Mouse (Mus musculus) left cerebral cortex, postnatal 36 days (tissue): ENCODE data around the gene Rassf7. TPM values are rescaled to one million over a fixed set of nuclear protein-coding genes. Genes with fewer than 3 reads are reported as not detected.

Source experiments
- DNase-seq, 2 experiments: peaks; one replicate each; pipeline ENCODE4 v3.0.0; 2021 to 2022; ENCODE audit warnings: low spot score in 2 of 2, mixed read lengths in 1 of 2
- intact Hi-C: fragments of 180-260 bp; cut with DNase I; formaldehyde crosslinking; loops from one replicate; pipeline ENCODE4 v1.15.1; 2025
- total RNA-seq, 2 experiments: library from RNA; stranded (reverse); gene quantifications; 2 replicates each; pipeline ENCODE4 v1.2.3; 2021

Gene Rassf7
- total RNA-seq, 2 experiments from 2014 or later: 0.70 to 1.3 TPM

DNA sequence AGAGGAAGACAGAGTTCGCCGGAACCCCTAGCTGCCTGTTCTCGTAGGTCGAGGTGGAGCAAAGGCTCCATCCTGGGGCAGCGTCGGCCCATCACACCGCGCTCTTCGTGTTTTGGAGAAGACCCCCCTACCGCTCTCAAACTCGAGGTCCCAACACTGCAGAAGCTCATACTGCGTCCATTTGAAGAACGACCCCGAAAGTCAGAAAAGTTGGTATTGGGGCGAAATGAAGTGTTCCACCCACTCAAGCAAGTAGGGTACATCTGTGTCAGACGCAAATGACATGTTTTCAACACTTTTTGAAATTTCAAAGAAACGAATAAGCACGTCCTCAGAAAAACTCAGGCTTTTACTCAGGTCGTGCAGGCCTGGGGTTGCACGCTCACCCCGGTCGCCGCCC lies 21.3 kb upstream of the Rassf7 start:
- intact Hi-C loops: no loop called here
- DNase-seq: peak in 1 of 2 experiments; percentile 25

DNA sequence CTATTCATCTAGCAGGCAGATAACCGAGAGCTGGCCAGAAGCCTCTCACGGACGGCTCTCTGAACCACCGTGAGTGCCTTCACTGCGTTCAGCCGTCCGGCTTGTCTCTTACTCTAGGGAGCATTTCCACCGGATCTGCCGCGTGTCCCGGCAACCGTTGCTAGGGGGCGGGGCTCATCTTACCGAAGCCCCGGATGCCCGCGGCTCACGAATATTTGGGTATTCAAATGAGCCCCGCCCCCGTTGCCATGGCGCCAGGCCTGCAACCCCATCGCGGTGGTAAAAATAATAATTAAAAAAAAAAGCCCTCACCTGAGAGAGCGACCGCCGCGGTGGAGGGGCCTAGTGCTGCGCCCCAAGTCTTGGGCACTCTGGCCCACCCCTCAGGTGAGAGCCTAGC lies 20.8 kb upstream of the Rassf7 start:
- peak; percentile 79 to 84 for DNase-seq
- intact Hi-C loops: no loop called here

DNA sequence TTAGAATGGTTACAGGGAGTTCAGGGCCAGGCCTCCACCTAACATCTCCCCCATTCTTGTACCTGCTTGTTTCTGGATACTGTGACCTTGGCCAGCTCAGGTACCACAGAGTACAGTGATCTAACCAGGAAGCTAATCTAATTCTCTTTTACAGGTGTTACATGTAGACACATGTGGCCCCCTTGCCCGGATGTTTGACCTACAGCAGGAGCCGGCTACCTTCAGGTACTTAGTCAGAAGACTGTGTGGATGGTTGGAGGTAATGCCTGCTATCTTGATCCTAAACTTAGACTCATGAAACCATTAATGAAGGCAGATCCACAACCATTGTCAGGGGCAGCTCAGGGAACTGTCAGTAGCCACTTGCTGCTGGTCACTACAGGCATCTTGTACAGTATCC lies 19.9 kb upstream of the Rassf7 start:
- intact Hi-C loops: no loop called here

DNA sequence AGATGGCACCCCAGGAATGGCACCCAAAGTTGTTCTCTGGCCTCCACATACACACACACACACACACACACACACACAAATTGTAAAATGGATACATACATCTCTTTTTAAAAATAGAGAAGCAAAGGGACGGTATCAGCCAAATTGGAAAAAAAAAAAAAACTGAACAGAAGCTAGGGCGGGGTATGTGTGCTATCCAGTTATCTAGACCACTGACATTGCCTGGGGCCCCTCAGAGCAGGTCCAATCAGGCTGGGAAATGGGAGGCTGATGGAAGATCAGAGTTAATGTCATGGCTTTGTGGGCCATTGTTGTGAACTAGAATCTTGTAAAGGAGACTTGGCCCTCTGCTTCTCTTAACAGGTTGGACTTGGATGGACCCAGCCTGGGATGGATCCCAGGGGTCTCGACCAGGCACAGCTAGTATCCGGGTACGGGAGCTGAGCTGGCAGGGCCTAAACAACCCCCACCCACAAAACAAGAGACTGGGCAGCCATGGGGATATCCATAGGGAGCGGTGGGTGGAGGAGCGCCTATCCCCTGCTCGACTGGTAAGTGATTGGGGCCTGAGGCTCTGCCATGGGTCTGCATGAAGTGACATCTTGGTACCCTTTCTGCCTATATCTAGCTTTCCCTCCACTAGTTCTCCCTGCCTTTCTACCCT lies 18.9 kb upstream of the Rassf7 start:
- no peak for DNase-seq
- intact Hi-C loops: no loop called here

More for the DNA sequence above, 19.9 kb upstream of the Rassf7 start:
- no peak for DNase-seq

DNA sequence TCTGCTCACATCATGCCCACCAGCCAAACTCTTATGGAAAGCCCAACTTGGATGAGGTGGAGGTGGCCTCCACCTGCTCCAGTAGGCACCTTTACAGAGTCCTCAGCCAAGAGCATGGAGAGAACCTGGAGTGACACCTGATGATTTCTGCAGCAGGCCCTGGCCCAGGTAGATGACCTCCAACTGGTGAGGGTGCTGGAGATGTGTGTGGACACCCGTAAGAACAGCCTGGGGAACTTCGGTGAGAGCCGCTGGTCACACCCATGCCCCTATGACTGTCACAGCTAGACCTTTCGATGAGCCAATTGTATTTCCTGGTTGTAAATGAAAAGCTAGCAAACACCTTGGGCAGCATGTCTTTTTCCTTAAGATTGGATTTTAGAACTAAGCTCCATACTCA lies 17.5 kb upstream of the Rassf7 start:
- intact Hi-C loops: no loop called here
- no peak for DNase-seq

DNA sequence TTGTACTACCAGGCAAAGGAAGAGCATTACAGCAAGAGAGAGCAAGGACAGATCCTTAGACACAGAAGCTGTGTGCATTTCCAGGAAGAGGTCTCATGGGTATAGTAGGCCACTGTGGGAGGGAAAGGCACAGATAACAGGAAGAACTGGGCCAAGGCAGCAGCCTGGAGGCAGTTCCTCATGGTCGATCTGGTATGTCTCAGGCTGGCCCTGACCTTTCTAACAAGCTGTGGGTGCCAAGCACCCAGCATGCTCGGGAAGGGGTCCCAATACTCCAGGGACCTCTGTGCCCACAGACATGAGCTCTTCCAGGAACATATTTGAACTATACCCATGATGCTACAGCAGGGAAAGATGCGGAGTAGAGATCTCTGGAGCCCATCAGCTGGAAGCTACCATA lies 11.1 kb upstream of the Rassf7 start:
- intact Hi-C loops: no loop called here
- no peak for DNase-seq

DNA sequence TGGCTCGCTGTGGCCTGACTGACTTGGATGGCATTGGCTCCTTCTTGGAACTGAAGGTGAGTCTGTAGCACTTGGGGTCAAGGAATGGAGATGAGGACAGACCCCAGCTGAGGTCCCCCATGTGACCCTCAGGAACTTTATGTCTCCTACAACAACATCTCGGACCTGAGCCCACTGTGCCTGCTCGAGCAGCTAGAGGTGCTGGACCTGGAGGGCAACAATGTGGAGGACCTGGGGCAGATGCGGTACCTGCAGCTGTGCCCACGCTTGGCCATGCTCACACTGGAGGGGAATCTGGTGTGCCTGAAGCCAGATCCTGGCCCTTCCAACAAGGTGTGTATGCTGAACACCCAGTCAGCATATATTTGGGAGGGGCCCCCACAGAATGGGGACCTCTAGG lies 10.2 kb upstream of the Rassf7 start:
- no peak for DNase-seq
- intact Hi-C loops: no loop called here

DNA sequence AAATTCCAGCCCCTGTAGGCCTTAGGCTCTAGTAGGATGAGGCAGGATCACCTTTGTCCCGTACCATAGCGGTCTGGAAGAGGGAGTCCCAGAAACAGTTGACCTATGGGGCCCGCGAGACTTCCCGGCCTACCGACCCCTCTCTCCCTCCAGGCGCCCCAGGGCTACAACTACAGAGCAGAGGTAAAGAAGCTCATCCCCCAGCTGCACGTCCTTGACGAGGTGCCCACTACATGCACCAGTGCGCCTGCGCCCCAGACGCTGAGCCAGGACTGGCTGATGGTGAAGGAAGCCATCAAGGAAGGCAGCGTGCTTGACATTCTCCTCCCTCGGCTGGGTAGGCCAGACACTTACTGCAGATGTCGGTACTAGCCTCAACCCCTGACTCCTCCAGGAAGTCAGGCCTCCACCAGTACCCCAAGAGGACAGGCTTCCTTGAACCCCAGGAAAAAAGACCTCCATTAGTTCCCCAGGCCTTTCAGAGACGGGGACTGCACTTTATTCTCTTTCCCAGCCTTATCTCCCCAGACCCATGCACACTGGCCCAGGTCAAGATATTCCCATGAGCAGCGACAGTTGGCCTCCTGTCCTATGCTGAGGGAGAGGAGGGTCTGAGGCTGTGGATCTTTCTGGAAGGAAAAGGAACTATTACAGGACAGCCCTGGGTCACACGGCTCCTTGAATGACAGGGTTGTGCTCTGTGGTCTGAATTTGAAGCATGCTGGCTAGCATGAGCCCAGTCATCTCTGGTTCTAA lies 9.3 kb upstream of the Rassf7 start:
- DNase-seq: no peak
- intact Hi-C loops: no loop called here

DNA sequence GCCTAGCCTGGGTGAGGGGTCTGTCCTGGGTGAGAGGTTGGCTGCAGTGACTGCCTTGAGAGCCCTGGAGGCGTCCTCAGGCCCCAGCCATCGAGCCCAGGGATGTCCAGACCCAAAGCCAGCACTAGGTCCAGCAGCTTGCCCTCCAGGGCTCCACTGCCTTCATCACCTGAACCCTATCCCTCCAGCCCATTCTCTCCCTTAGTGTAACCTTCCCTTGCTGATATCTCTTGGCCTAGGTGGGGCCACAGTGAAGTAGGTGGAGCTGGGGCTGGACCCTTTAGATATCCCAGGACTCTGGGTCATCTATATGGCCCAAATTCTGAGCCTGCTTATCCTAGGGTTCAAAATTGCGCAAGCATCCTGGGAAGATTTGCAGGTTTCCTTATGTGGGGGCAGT lies 6.1 kb upstream of the Rassf7 start:
- intact Hi-C loops: no loop called here
- DNase-seq: no peak

DNA sequence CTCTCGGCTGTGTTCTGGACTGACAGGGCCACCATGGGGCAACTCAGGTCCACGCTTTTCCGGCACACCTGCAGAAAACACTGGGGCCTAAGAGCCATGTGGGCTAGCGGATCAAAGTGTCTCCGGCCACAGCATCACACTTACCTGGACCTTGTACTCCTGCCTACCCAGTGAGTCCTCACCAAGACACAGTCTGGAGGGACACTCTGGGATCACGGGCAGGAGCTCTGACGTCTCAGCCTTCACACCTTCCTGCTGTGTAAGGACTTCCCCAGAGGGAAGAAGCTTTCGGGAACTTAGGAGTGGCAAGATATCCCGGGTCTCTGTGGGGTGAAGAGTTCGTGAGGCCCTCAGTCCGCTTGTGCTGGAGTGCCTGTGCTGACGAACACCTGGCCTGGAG lies 5.5 kb upstream of the Rassf7 start:
- DNase-seq: no peak
- intact Hi-C loops: no loop called here

DNA sequence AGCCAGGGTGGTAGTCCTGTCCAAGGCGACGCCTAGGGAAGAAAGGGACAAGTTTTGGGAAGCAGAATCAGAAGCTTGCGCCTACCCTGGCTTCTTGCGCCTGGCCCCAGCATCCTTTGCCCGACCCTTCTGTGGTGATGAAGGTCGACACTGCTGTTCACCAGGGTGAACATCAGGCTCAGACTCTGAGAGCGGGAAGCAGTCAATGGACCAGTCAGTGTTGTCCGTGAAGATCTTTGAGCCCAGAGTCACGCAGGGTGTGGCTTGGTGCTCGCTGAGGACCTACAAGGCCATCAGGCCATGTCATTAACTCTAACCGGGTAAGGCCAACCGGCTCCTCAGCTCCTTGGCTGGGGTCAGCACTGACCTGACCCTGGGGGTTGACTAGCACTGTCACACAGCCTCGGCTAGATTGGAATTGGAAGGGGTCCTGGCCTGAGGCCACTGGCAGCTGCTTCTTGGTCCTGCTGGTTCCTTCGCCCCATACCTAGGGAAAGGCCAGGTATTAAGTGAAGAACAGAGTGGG lies 5.0 kb upstream of the Rassf7 start:
- intact Hi-C loops: no loop called here
- no peak for DNase-seq

DNA sequence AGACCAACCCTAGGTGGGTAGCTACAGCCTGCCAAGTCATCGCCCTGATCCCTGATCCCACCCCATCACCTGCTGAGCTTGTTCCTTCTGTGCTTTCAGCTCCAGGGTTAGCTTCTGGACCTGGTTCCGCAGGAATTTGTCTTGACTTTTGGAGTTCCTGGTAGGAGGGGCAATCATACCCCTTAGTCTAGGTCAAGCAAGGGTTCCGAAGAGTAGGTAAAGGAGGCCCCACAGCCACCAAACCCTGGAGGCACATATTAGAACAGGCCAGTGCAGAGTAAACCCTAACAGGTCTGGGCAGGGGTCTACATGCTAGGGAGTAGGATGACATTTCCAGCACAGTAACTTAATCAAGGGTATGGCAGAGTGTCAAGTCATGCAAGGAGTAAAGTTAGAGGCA lies 2.5 kb upstream of the Rassf7 start:
- intact Hi-C loops: no loop called here
- no peak for DNase-seq

DNA sequence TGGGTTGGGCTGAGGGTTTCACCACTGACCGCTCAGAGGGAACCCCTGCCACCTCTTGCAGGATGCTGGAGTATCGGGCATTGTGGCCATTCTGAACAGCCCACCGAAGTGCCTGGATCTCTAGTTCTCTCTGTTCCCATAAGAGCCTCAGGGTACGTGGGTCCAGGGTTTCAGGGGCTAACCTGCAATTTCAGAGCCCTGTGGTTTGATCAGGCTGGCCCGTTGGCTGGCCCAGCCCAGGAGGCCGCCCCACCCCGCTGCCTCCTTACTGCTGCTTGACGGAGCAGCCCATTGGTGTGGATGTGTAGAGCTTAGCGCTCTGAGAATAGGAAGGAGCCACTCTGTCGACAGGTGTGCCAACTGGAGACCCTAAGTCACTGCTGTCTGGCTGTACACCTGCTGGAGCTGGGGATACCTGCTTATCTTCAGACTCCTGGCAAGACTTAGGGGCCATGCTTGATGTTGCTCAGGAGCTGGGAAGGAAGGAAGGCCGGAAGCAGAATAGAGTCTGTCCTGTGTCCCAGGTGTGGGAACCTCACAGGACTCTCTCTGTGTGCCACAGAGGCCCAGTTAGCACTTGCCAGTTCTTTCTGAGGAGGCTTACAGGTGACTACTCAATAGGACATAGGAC lies 1.9 kb upstream of the Rassf7 start, which contains the start of gene Lmntd2:
Gene Lmntd2 (minus strand): TSS at position 476 of the 631 bp plus-strand sequence.
- intact Hi-C loops: no loop called here

DNA sequence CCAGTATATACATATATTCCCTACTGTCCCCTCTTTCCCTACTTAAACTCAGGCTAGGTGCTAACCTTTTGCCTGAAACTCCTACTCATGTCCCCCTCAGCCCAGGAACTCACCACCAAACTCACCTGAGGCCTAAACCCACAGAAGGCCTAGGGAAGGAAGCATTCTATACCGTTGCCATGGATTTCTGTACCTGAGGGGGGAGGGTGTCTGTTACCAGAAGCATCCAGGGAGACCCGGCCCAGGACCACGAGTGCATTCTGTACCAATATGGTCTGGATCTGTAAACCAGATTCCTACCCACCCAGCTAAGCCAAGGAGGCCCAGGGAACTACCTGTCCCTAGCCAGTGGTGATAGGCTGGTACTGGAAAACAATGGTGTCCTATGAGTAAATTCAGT lies 1.4 kb upstream of the Rassf7 start:
- no peak for DNase-seq
- intact Hi-C loops: no loop called here

More for the DNA sequence above, 1.9 kb upstream of the Rassf7 start, which contains the start of gene Lmntd2:
- DNase-seq: no peak

DNA sequence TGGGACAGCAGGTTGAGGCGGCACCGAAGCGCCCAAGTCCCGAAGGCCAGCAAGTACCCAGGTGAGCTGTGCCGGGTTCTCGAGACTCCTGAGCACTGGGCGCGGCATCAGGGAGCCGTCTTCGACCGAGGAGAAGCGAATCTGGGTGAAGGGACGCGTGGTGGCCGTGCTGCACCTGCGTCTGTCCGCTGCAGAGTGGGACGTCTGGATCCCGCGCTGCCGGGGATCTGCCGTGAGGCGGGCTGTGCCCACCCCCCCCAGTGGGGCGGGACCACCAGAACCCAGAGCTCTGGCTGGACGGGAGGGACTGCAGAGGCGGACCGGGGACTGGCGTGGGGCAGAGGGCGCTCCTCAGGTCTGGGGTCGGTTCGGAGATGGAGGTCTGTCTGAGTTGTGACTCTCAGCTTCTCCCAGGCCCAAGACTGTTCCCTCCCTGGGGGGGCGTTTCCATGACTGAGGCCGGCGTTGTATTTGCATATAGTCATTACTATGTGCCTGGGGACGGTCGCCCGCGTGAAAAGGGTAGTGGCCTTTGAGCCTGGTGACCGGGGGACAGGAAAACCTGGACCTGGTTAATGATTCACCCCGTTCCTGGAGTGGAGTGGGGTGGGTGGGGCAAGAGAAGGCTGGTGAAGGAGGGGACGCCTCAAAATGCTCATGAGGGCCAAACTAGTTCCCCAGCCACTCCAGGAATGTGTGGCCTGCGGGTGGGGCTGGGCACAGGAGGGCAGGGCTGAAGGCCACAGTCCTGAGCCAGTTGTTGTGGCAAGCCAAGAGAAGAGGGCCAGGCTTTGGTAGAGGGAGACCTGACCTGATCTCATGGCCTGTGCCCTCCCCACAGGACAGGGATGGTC lies 447 bp downstream of the Rassf7 start:
- DNase-seq: no peak

DNA sequence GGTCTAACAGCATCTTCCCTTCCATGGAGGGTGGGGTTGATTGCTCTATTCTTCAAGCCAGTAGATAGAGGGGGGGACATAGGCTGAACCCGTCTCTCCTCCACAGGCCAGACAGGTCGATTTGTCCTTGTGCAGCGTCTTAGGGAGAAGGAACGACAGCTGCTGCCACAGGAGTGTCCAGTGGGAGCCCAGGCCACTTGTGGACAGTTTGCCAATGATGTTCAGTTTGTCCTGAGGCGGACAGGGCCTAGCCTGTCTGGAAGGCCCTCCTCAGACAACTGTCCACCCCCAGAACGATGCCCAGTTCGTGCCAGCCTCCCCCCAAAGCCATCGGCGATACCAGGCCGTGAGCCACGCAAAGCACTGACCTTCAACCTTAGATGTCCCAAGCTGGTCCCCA lies 1.2 kb downstream of the Rassf7 start:
- intact Hi-C loops: no loop called here
- DNase-seq: no peak

More for the DNA sequence above, 447 bp downstream of the Rassf7 start:
- intact Hi-C loops: no loop called here

DNA sequence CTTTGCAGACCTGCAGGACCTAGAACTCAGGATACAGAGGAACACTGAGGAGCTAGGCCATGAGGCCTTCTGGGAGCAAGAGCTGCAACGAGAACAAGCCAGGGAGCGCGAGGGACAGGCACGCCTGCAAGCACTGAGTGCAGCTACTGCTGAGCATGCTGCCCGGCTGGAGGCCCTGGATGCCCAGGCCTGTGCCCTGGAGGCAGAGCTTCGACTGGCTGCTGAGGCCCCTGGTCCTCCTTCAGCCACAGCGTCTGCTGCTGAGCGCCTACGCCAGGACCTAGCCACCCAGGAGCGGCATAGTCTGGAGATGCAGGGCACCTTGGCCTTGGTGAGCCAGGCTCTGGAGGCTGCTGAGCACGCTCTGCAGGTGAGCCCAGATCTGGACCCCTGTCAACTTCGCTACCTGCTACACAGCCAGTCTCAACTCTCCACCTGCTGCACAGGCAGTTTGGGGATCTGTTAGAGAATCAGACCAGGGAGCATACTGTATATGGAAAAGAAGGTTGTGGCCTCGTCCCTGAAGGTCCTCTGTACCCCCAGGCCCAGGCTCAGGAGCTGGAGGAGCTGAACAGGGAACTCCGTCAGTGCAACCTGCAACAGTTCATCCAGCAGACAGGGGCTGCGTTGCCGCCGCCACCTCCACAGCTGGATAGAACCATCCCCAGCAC lies 1.8 kb downstream of the Rassf7 start:
- intact Hi-C loops: no loop called here
- no peak for DNase-seq

DNA sequence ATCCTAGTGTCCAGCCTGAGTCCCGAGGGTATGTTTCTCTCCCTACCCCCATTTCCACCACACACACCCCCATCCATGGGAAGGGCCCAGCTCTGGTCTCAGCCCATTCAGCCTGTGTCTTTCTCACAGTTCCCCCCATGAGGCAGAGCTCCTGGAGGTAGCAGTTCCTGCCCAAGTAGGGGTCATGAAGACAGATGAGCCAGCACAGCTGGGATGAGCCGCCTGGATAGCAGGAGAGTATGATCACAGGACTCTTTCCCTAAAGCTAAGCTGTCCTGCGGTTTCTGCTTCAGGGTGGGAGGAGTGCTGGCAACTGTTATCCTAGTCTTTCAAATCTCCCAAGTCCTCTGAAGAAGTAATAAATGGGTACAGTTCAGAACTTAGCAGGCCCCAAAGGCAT lies 2.5 kb downstream of the Rassf7 start:
- intact Hi-C loops: no loop called here

DNA sequence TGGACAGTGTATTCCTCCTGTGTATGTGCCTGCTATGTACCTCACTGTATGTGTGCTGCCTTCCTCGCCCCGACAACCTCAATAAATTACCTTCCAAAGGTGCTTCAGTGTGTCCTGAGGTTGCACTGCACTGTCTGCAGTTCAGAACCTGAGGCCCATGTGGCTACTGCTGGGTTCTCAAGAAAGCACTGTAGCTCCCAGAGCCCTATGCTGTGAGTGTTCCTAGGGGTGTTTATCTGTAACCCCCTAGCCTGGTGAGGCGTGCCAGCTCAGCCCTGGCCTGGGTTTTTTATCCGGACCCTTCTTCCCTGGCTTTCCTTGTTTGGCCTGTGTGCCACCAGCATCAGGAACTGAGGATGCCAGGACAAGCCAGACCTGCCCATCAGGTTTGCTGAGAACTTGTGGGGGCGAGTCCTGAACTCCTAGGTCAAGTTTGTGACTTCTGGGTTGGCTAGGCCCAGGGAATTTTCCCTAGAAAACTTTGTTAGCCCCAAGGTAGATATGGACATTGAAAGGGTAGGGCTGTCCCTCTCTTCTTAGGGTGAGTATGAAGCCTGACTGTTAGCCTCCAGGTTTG lies 3.0 kb downstream of the Rassf7 start:
- DNase-seq: no peak

More for the DNA sequence above, 2.5 kb downstream of the Rassf7 start:
- DNase-seq: no peak

More for the DNA sequence above, 3.0 kb downstream of the Rassf7 start:
- intact Hi-C loops: no loop called here
